Mouse (Mus musculus): ENCODE measurements at regions not wholly inside any gene's neighbourhood (a gene's known extent, or its start where the extent isn't known, plus 50 kb on each side); places are given as distances from the start of the nearest gene placed in this dataset.

DNA sequence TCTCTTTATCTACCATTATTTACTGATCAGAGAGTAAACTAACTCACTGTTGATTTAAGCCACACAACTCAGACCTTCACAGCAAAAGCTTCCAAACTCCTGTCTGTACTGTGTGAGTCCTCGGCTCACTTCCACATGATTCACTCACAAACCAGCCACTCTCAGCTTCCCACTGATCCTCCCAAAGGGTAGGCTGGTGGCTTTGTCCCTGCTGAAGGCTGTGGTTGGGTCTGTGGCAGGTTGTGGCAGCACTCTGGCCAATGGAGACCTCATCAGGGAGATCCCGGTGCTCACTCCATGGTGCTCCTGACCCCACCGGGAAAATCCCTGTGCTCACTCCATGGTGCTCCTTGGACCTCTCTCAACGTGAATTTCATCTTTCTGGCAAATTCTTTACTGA lies 170.1 kb downstream of the Gas1 start:
- no peak for DNase-seq

DNA sequence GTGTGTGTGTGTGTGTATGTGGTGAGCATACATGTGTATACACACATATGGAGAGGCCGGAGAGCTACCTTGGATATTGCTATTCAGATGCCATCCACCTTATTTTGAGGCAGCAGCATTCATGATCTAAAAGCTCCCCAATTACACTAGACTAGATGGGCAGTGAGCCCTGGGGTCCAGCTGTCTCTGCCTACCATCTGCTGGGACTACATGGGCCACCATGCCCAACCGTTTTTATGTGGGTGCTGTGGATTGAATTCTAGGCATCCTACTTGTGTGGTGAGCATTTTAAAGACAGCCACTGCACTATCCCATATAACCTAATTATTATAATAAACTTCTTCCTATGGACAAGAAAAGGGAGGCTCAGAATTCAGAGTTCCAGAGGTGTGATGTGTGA lies 172.6 kb downstream of the Gas1 start:
- no peak for DNase-seq

DNA sequence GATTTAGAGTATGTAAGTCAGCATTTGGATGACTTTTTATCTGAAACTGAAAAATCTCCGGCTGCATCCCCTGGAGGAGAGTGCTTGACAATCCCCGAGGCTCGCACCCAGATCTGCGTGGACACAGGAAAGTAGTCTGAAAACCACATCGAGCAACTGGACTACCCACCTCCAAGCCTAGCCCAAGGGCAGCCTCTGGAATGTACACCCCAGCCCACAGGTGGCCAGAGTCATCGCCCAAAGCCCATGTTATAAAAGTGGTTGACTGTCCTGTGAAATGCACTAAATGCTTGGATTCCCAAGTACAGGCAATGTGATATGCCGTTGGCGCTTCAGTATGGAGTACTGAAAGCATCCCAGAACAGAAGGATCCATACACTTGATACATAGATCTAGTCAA lies 175.1 kb downstream of the Gas1 start:
- DNase-seq, result no peak

DNA sequence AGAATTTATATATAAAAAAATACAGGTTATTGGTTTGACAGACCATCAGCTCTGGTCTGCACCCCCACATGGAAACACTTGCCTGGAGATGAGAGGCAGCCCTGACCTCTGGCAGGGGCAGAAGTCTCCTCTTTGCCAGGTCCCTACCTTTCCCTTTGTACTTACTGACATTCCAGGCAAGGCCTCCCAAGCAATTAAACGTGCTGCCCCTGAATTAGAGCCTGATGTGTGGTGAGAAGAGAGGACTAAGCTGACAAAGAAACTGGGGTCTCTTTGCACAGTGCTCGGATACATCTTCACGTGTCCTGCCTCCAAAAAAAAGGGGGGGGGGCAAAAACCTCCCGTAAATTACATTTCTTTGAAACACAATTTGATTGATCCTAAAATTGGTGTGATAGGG lies 175.5 kb downstream of the Gas1 start:
- DNase-seq, result no peak

DNA sequence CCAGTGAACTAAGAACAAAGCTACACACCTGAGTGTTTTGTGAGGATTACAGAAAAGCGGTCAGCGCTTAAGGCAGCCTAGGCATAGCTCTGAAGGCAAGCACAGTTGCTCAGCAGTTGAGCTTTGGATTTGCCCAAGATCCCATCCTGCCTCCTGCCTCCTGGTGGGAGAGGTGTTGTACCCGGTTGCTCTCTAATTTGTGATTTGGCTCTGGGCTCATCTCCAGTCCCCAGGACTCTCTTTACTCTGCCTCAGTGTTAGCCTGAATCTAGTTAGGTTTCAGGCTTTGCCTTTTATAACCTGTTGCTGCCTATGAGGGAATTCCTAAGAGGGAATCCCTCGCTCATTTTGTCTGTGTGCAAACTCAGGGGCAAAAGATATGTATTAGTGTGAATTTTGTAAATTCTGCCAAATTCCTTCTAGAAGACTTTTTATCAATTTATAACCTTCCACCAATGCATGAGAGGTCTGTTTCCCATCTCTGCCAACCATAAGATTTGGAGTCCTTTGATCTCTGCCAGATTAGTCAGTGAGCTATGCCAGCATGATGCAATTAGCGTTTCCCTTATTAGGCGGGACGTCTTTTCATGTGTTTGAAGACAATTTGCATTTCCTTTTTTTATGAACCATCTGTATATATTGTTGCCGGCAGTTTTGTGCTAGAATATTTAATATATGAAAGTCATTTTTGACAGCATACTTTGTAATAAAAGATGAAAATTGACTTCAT lies 176.4 kb downstream of the Gas1 start:
- no peak for DNase-seq

DNA sequence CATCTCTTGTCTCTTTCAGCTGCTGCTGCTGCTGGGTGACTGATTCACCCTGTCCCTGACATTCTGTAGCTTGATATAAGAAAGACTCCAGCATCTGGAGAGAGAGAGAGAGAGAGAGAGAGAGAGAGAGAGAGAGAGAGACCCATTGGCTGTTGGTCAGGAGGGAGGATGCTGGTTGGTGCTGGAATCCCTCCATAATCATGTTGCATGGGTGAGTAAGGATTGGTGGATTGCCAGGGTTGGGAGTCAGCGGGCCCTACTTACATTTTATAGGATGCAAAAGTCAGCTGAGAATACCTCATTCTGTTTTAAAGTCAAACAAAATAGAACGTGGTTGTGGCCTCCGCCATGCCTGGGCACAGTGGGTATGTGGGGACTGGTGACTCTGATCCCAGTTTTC lies 174.5 kb upstream of the Tut7 start:
- no peak for DNase-seq

DNA sequence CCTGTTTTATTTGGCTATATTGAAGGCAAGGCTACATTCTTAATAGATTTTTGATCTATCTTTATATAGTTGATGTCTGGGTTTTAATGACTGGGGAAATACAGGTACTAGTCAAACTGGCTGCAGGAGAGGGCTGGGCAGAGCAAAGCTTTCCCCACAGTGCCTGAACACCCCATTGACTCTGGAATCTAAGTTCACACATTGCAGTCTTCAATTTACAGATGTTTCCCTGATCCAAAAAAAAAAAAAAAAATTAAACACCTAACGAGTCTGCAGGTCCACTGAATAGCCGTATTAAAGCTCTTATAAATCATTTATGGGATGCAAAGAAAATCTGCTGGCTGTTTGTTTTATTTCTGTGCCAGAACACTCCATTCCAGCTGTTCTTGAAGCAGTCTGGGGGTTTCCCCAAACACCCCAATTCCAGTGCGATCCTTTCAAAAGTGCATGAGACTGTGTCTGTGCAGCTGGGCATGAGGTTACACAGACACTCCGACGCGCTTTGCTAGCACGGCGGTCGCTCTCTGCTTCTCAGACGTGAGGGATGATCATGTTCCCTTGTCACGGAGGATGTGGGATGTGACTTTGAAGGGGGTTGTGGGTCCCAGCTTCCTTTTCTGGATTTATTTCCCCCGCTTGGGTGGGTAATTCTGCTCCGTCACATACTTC lies 173.3 kb upstream of the Tut7 start:
- DNase-seq, result no peak

DNA sequence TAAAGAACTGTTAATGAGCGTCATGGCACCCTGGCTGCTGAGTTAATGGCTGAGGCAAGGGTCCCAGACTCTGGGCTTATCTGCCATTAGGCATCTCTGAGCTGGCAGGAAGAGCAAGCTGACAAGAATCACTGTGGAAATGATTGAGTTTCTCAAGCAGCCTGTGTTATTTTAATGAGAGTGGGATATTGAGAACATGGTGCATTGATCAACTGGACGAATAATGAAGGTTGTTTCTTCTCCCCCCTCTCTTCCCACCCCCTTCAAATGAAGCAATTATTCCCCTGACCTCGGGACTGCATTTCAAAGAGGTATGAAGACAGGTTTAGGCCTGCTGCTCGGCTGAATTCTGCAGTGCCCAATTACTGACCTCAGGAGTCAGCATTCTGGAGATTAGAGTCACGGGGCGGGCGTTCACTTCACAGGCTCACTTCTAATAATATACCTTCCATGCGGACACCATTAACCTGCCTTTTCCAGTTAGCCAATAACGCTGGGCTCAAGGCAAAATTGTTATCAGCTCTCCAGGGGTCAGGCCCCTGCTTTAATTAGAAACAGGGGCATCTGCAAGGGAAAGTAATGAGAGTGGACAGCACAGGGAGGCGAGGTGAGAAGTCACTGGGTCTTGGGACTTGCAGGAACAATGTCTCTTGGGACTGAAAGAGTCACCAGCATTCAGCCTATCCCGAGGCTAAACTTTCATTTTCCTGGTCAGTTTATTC lies 170.0 kb upstream of the Tut7 start:
- DNase-seq, result no peak

DNA sequence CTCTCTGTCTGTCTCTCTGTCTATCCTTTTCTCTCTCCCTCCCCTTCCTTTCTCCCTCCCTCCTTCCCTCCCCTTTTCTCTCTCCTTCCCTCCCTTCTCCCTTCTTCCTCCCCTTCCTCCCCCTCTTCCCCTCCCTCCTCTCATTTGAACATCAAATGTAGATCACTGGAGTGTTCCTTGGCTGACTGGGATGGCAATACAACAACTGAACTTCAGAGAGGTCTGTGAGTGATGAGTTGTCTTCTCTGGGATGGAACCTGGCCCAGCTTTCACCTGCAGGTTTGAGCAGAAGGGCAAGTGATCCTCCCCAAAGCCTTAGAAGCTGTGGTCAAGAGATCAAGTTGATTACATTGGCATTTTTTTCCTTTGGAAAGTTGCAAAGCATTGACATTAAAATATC lies 169.4 kb upstream of the Tut7 start:
- no peak for DNase-seq

DNA sequence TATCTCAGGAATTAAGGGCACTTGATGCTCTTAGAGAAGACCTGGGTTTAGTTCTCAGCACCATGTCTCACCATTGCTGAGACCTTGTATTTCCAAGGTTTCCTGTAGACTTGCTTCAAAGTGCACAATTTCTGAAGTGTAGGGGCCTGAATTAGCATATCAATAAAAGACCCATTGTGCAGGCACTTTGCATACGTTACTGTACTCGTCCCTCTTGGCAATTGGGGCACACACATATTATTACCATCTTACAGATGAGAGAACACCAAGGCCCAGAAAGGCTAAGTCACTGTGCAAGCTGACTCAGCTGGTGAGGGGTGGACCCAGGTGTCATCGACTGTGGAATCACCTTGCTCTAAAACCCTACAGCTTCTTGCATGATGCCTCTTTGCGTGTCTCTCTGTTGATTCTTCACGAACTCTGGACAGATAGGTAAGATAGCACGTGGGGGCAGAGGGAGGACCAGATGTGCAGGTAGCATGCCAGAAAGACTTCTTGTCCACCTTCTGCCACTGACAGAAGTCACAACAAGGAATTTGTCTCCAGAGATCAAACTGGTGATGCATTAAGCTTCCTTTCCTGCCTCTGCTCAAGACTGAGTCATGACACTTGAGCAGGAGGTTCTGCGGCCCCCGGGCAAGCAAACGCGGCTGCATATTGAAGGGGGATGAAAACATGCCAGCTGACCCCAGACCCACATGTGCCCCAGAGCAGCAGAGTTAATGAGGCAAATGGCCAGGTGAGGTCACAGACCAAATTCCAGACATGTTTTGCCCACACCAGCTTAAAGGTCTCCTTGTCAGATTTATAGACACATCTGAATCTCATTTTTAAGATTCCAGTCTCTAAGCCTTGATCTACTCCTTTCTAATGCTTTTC lies 167.7 kb upstream of the Tut7 start:
- DNase-seq, result no peak

DNA sequence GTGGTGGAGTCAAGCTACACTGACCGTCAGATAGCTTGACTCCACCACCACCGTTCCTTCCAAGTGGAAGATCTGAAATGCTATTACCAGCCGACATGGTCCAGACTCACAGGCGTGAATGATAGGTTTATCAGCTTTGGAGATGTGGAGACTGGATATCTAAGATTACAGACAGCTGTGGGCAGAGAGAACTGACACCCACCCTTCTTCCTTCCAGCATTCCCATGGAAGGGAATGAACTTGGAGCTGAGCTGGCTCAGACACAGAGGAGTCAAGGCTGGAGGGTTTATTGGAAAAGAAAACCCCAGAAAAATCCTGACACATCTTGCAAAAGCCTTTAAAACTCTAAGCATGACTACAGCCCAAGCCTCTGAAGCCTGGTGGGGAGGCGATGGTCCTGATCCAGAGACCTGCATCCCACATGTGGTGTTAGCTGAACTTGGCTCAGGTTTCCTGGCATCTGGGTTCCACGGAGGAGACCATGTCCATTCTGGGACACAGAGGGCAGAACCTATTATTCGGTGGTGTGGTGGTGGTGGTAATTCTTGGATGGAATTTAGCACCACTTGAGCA lies 165.5 kb upstream of the Tut7 start:
- no peak for DNase-seq

DNA sequence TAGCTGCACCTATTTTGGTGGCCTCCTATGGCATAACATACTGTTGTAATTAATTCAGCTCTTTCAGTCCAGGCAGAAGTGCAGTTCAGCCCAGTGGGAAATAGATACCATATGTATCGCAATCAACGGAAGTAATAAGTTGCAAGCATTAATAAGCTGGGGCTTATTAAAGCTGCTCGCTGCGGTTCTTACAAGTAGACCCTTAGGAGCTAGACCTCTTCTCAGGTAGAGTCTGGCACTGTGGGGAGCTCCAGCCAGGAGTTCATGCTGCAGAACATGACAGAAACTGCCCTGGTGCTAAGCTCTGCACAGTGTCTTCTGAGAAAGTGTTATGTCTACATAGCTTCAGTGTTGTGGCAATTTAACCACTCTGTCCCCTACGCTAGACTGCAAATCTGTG lies 153.5 kb upstream of the Tut7 start:
- no peak for DNase-seq

DNA sequence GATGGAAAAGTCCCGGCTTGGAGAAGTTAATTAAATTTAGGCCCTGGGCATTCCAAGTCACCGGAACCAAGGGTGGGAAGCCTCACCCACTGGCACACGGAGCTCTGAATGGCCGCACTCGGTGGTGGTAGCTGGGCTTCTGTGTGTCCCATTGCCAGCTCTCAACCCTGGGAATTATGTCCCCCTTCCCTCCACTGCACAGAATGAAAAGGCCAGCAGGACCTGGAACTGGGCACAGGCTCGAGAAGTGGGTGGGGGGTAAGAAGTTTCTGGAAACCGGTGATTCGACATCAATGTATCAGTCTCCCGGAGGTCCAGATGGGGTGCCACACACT lies 149.1 kb upstream of the Tut7 start:
- DNase-seq, result no peak

DNA sequence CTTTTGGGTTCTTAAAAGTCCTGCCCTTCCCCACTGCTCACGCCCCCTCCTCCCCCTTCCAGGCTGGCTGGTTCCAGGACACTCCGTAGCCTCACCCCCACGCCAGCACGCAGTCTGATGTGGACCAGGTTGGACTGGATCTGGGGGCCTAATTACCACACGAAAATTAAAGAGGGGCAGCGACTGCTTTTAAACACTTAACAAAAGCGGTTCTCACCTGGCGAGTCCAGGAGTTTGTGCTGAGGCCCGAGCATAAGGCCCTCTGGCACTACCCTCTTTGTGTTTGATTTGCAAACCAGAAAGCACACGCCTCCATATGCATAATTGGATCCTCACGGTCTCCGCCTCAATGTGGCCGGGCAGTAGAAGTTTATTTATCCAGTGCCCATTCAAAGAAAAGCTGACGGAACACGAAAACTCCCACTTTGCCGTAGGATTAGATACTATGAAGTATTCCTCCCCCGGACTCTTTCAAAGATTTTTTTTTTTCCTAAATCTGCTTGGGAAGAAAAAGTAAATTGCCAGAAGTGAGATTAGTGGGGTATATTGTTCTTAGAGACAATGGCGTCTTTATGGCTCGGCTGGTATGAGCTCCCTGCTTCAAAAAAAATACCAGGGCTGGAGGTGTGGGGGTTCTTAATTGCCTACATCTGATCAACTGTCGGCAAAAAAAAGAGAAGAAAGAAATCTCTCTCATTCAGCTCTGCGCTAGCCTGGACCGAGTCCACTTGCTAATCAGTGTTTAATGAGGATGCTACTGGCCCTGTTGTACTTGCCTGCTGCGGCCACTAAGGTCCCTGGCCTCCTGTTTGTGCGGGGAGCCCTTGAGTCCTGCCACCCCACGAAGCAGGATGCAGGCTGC lies 148.5 kb upstream of the Tut7 start:
- no peak for DNase-seq

DNA sequence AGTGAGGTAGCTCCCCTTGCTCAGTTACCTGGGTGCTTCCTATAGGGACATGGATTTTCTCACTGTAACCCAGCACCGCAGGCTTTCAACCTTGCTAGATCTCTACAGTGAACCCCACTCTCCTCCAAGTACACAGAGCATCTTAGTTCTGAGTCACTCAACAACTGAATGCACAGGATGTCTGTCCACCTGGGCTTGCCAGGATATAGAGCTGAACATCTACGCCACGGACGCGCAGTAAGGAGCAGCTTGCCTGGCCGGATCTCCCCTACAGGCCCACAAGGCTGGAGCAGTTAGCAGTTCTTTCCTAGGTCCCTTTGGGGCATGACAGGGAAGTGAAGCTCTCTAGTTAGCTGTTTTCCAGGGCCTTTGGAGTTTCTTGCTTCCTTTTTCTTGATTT lies 147.5 kb upstream of the Tut7 start:
- no peak for DNase-seq

DNA sequence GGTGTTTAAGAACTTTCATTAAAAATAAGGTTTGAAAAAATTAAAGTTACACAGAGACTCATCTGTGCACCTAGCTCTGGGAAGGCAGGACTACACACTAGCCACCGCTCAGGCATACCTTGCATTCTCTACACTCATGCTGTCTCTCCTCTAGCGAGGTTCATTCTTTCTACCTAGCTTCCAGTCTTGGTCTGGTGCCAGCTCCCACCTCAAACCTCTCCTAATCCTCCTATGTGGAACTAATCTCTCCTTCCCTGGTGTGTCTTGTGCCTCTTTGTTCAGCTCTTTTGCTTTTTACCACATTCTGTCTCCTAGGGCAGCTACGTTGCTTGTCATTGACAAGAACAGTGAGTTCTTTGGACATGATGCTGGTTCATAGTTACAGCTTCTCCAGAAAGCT lies 146.5 kb upstream of the Tut7 start:
- no peak for DNase-seq

DNA sequence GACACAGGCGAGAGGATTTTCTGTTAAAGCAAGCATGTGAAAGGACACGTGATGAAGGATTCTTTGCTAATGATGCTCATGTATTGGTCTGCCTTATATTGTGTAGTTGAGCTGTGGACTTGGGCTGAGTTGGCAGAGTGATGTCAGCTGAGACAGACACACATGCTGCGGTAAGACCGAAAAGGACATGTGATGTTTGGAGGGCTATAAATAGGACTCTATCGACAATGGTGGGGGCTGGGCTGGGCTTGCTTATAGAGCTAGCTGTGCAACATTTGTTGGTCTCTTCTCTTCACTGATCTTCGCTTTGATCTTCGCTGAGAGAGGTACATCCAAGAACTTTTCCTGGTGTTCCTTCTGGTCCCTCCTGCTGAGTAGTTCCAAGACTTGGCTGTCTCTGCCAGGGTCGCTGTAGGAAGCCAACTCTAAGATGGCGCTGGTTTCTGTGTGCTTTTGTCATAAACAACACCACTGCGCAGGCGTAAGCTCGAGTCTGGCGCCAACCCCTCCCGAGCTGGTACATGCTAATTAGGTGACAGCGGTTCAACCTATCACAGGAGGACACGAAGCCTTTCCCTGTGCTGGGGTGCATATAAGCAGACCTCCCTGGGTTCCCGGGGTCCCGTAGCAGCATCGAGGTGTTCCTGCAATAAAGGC lies 145.8 kb upstream of the Tut7 start:
- no peak for DNase-seq

DNA sequence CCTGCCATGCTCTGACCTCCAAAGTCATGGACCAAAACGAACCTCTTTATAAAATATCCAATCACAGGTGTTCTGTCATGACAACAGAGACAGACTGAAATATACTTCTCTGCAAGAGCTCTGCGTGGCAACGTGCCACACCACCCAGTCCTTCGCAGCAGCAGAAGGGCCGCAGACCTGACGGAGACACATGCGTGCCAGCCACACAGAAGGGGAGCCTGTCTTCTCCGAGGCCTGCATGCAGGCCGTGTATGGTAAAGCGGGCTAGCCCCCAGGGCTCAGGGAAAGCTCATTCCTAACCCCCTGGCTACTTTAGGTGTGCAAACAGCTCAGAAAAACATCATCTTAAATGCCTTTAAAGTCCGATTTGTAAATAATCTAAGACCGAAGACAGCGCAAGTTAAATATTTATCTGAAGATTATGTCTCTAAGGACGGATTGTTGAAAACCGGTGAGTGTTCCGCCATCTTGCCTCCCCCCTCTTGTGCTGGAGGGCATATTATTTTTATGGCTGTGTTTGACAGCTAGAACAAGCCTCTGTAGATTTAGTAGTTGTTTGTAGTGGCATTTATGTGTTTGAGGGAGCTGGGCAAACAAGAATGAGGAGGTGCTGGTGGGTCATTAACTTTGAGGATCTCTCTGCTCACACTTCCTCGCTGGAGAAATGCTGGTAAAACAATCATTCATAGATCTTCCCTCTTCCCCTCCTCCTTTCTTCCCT lies 143.7 kb upstream of the Tut7 start:
- DNase-seq, result no peak

DNA sequence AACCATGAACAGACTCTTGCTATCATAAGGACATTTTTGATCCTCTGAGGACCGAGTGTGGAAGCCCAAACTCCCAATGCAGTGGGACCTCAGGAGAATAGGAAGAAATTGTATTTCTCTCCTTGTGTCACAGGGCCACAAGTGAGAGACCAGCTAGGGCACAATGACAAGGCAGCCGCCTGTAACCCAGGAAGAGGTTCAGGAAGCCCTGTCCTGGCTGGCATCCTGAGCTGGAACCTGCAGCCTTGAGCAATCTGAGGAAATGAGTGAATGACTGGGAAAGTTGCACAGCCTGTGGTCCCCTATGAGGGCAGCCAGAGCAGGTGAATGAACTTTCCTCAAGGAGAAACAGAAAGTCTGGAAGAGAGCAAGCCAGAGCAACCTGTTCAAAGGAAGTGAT lies 142.0 kb upstream of the Tut7 start:
- DNase-seq, result no peak

Measured in gastrocnemius, postnatal 10 days (tissue).